Mouse (Mus musculus) heart, embryonic 14.5 days (tissue): ENCODE data around the gene Cacna1a. TPM values are rescaled to one million over a fixed set of nuclear protein-coding genes. Genes with fewer than 3 reads are reported as not detected.

ENCODE experiments used
- ATAC-seq: fragments of 200-750 bp; cut with Nextera tagmentation; 2 replicates; pipeline ENCODE4 v1.8.0; 2017; ENCODE audit warnings: low read depth, moderate TSS enrichment; ENCODE audit not compliant: insufficient number of reproducible peaks, insufficient read depth, low FRiP score
- H3K27ac ChIP-seq, 2 experiments: fragments of 200-500 bp in 1 of 2; fragments of 300-500 bp in 1 of 2; sonication (generic) in 1 of 2; replicated peaks in 1 of 2; 2 replicates each; pipeline ENCODE4 v1.5.1; 2012 to 2014; ENCODE audit warnings: low read depth in 2 of 2, low read length in 2 of 2, control low read depth in 1 of 2, mild to moderate bottlenecking in 1 of 2, mixed read lengths in 1 of 2; ENCODE audit not compliant: control insufficient read depth in 1 of 2, insufficient read depth in 1 of 2
- H3K27me3 ChIP-seq: fragments of 300-500 bp; sonication (generic); 2 replicates; pipeline ENCODE4 v1.6.1; 2014; ENCODE audit warnings: mild to moderate bottlenecking, low read length, control low read depth; ENCODE audit not compliant: control insufficient read depth, insufficient read depth
- H3K36me3 ChIP-seq: fragments of 300-500 bp; sonication (generic); 2 replicates; pipeline ENCODE4 v1.6.1; 2014; ENCODE audit warnings: mild to moderate bottlenecking, control low read depth, low read length, mixed read lengths; ENCODE audit not compliant: control insufficient read depth, insufficient read depth
- H3K4me1 ChIP-seq, 2 experiments: fragments of 200-500 bp in 1 of 2; fragments of 300-500 bp in 1 of 2; sonication (generic) in 1 of 2; 2 replicates each; pipeline ENCODE4 v1.6.1; 2012 to 2014; ENCODE audit warnings: low read length in 2 of 2, control low read depth in 1 of 2, mixed read lengths in 1 of 2; ENCODE audit not compliant: control insufficient read depth in 2 of 2, insufficient read depth in 2 of 2
- H3K4me2 ChIP-seq: fragments of 300-500 bp; sonication (generic); 2 replicates; pipeline ENCODE4 v1.6.1; 2014; ENCODE audit warnings: mild to moderate bottlenecking, low read length
- H3K4me3 ChIP-seq, 2 experiments: fragments of 200-500 bp in 1 of 2; fragments of 300-500 bp in 1 of 2; sonication (generic) in 1 of 2; 2 replicates each; pipeline ENCODE4 v1.5.1; 2012 to 2014; ENCODE audit warnings: low read length in 2 of 2, mild to moderate bottlenecking in 2 of 2, control low read depth in 1 of 2, low read depth in 1 of 2, moderate library complexity in 1 of 2; ENCODE audit not compliant: control insufficient read depth in 1 of 2, insufficient read depth in 1 of 2
- H3K9ac ChIP-seq: fragments of 300-500 bp; sonication (generic); 2 replicates; pipeline ENCODE4 v1.6.1; 2014; ENCODE audit warnings: mild to moderate bottlenecking, low read length
- H3K9me3 ChIP-seq: fragments of 300-500 bp; sonication (generic); 2 replicates; pipeline ENCODE4 v1.6.1; 2016; ENCODE audit warnings: low read length, control low read depth; ENCODE audit not compliant: control insufficient read depth
- WGBS: fragments of 180-500 bp; shearing (Covaris S2); extraction: QIAGEN DNeasy Blood & Tissue Kit; methylation state at CpG from one replicate; pipeline ENCODE4 v1.1.7; 2014; 5-methylcytosine and 5-hydroxymethylcytosine counted together
- polyA plus RNA-seq: library from polyadenylated mRNA; unstranded; fragments of >200 nt; fragmentation: Nextera tagmentation; extraction: Ambion mirVana; gene quantifications from 2 replicates; pipeline ENCODE4 v1.2.1, GENCODE M21; 2014

Gene Cacna1a
- polyA plus RNA-seq, 1 experiment from 2014 or later: 8.4 TPM

DNA sequence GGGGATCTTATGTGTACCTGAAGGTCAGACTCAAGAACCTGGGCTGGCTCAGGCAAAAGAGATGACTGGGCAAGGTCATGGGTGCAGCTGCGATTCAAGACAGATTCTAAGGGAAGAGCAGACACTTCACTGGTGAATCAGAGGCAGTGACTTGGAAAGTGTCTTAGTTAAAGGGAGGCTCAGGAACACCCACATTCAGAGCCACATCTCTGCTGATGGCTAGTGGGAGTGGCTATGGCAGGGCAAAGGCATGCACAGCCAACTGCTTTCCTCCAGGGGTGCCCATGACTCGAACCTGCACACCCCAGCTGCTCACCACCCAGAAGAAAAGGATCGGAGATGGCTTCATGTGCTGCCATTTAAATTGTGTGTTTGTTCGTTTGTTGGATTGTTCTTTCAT lies 169.7 kb downstream of the Cacna1a start:
- no peak for ATAC-seq
- H3K4me2 ChIP-seq: no peak overlapping the region
- no peaks in the 10 kb centered on the region for H3K9me3 ChIP-seq
- H3K9ac ChIP-seq: no peak overlapping the region
- no peak overlapping the region for H3K27ac ChIP-seq
- no peak overlapping the region for H3K4me3 ChIP-seq
- peaks cover 62% of the 10 kb centered on the region for H3K27me3 ChIP-seq
- H3K36me3 ChIP-seq: no peaks in the 10 kb centered on the region
- peaks cover 7 to 8% of the 10 kb centered on the region in 2 experiments; a peak in 3 of 4 replicates for H3K4me1 ChIP-seq
- WGBS: 71% methylated on average over 4 of the region's 4 CpGs

DNA sequence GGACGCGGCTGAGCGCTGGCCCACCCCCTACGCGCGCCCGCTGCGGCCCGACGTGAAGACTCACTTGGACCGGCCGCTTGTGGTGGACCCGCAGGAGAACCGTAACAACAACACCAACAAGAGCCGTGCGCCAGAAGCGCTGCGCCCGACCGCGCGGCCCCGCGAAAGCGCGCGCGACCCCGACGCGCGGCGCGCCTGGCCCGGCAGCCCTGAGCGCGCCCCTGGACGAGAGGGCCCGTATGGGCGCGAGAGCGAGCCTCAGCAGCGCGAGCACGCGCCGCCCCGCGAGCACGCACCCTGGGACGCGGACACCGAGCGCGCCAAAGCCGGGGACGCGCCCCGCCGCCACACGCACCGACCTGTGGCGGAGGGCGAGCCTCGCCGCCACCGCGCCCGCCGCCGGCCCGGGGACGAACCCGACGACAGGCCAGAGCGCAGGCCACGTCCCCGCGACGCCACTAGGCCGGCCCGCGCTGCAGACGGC lies 170.9 kb downstream of the Cacna1a start:
- no peak for ATAC-seq
- H3K4me2 ChIP-seq: peak overlapping the region; percentile 75
- H3K4me3 ChIP-seq: peak overlapping the region; percentile 39 to 47
- H3K4me1 ChIP-seq: peaks cover 7% of the 10 kb centered on the region in 2 experiments; a peak in 3 of 4 replicates
- under 1% methylated on average over 81 of the region's 84 CpGs for WGBS
- no peaks in the 10 kb centered on the region for H3K9me3 ChIP-seq
- H3K27ac ChIP-seq: no peak overlapping the region
- H3K27me3 ChIP-seq: peaks cover 69% of the 10 kb centered on the region
- H3K9ac ChIP-seq: peak overlapping the region; percentile 49; the same call in 1 of the 2 replicates
- H3K36me3 ChIP-seq: no peaks in the 10 kb centered on the region

DNA sequence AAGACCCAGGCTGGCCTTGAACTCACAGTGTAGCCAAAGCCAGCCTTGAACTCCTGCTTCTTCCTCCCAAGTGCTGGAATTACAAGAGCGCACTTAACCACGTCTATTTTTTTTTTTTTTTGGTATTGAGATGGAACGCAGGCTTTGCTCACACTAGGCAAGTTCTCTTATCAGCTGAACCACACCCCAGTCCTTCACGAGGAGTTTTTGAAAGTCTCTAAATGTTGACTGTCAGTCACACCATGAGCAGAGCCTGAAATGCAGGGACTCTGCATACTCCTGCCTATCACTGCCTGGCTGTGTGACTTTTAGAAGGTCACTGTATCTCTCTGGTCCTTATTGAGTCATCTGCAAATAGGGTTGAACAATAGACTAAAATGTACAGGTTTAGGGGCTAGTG lies 173.5 kb downstream of the Cacna1a start:
- no peak overlapping the region for H3K4me3 ChIP-seq
- no peaks in the 10 kb centered on the region for H3K36me3 ChIP-seq
- WGBS: 47% methylated on average over 4 of the region's 4 CpGs
- no peak overlapping the region for H3K4me2 ChIP-seq
- ATAC-seq: no peak
- peaks cover 66% of the 10 kb centered on the region for H3K27me3 ChIP-seq
- H3K9ac ChIP-seq: no peak overlapping the region
- no peaks in the 10 kb centered on the region for H3K4me1 ChIP-seq
- H3K9me3 ChIP-seq: no peaks in the 10 kb centered on the region
- no peak overlapping the region for H3K27ac ChIP-seq

- H3K4me3 ChIP-seq: no peak overlapping the region
- no peaks in the 10 kb centered on the region for H3K9me3 ChIP-seq
- peaks cover 53% of the 10 kb centered on the region for H3K27me3 ChIP-seq
- ATAC-seq: no peak
- no peak overlapping the region for H3K27ac ChIP-seq
- 82% methylated on average over 1 of the region's 1 CpGs for WGBS
- no peak overlapping the region for H3K4me2 ChIP-seq
- no peaks in the 10 kb centered on the region for H3K4me1 ChIP-seq
- no peak overlapping the region for H3K9ac ChIP-seq
- H3K36me3 ChIP-seq: no peaks in the 10 kb centered on the region
Measured at GRCm38 (mm10) chr8:84564042-84564441, 175.8 kb downstream of the Cacna1a start.

DNA sequence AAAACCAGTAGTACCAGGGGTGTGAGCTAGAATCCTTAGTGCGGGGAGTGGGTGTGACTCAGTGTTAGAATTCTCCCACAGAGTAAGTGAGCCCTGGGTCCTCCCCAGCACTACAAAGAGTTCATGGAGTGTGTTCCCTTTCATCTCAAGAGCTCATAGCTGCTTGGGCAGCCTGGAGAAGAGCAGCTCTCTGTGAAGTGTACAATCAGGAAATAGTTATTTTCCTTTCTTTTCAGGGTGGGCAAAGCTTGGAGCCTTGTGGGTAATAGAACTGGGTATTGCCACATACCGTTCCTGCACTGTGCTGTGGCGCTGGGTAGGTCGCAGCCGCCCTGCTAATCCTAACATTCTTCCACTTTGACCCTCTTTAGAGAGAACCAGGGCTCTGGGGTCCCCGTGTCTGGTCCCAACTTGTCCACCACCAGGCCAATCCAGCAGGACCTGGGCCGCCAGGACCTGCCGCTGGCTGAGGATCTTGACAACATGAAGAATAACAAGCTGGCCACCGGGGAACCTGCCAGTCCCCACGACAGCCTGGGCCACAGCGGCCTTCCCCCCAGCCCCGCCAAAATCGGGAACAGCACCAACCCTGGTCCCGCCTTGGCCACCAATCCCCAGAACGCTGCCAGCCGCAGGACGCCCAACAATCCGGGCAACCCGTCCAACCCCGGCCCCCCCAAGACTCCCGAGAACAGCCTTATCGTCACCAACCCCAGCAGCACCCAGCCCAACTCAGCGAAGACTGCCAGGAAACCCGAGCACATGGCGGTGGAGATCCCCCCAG lies 177.5 kb downstream of the Cacna1a start:
- H3K4me1 ChIP-seq: no peaks in the 10 kb centered on the region
- H3K27me3 ChIP-seq: peaks cover 36% of the 10 kb centered on the region
- WGBS: 55% methylated on average over 25 of the region's 25 CpGs
- no peak overlapping the region for H3K27ac ChIP-seq
- H3K4me3 ChIP-seq: no peak overlapping the region
- no peak overlapping the region for H3K4me2 ChIP-seq
- ATAC-seq: no peak
- H3K36me3 ChIP-seq: no peaks in the 10 kb centered on the region
- H3K9ac ChIP-seq: no peak overlapping the region
- no peaks in the 10 kb centered on the region for H3K9me3 ChIP-seq

DNA sequence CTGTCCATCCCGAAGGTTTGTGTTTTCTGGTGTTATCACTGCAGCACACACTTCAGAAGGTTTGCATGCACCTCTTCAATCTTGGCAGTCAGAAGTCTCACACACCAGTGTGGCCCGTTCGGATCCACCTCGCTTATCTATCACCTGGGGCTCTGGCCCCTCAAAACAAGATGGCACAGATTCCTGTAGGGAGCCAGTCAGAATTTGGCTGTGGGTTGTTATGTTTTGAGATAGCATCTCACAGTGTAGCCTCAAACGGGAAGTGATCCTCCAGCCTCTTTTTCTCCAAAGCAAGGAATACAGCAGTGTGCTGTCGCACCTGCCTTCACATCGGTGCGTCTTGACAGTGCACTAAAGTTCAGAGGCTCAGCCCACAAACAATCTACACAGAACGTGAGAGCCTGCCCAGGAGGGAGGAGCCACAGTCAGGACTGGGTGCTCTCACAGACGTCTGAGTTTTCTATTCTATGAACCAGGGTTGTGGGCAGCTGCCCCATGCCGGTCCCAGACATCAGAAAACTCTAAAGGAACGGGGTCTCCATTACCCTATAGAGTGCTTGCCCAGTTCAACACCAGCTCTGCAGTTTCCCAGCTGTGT lies 178.7 kb downstream of the Cacna1a start:
- no peaks in the 10 kb centered on the region for H3K4me1 ChIP-seq
- no peak overlapping the region for H3K9ac ChIP-seq
- peaks cover 30% of the 10 kb centered on the region for H3K27me3 ChIP-seq
- WGBS: 60% methylated on average over 12 of the region's 12 CpGs
- H3K36me3 ChIP-seq: no peaks in the 10 kb centered on the region
- H3K27ac ChIP-seq: no peak overlapping the region
- no peak overlapping the region for H3K4me2 ChIP-seq
- no peak overlapping the region for H3K4me3 ChIP-seq
- no peaks in the 10 kb centered on the region for H3K9me3 ChIP-seq
- no peak for ATAC-seq

DNA sequence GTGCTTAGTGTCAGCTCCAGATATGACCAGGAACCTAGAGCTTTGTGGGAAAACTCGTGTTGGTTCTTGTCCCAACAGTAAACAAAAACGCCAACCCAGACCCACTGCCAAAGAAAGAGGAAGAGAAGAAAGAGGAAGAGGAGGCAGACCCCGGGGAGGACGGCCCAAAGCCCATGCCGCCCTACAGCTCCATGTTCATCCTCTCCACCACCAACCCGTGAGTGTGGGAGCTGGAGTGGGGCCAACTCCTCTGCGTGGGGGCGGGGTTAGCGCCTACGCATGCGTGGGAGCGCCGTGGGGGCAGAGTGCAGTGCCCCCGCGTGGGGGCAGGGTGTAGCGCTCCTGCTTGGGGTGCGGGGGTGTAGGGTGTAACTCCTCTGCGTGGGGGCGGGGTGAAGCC lies 179.3 kb downstream of the Cacna1a start:
- no peak for ATAC-seq
- no peak overlapping the region for H3K27ac ChIP-seq
- H3K36me3 ChIP-seq: no peaks in the 10 kb centered on the region
- WGBS: 58% methylated on average over 19 of the region's 19 CpGs
- no peak overlapping the region for H3K9ac ChIP-seq
- H3K4me3 ChIP-seq: no peak overlapping the region
- H3K4me2 ChIP-seq: no peak overlapping the region
- H3K27me3 ChIP-seq: peaks cover 30% of the 10 kb centered on the region
- no peaks in the 10 kb centered on the region for H3K9me3 ChIP-seq
- no peaks in the 10 kb centered on the region for H3K4me1 ChIP-seq
